Mouse (Mus musculus) heart, adult 11 months (tissue): Measurements from ENCODE around the gene Vav2.

Experiments
- DNase-seq: peaks from one replicate; pipeline ENCODE4 v3.0.0; 2022

Gene Vav2

GRCm38 (mm10) chr2:27248211-27248610 lies 178.6 kb downstream of the Vav2 start, which contains the start of gene Sardh:
Gene Sardh (minus strand): TSS chr2:27248337.
- peak; percentile 81 for DNase-seq

- DNase-seq: no peak
These were observed 179.4 kb downstream of the Vav2 start for GRCm38 (mm10) chr2:27247487-27247863.

- DNase-seq: peak; percentile 99
These were observed 179.9 kb downstream of the Vav2 start for GRCm38 (mm10) chr2:27246712-27247486.

- DNase-seq: no peak
These were observed 180.9 kb downstream of the Vav2 start for GRCm38 (mm10) chr2:27245947-27246346.

GRCm38 (mm10) chr2:27237342-27237741 lies 189.5 kb downstream of the Vav2 start:
- no peak for DNase-seq

- DNase-seq: no peak
These were observed 191.1 kb downstream of the Vav2 start for GRCm38 (mm10) chr2:27235729-27236128.

- peak; percentile 98 for DNase-seq
These were observed 194.5 kb downstream of the Vav2 start for GRCm38 (mm10) chr2:27232376-27232775.

GRCm38 (mm10) chr2:27229481-27230105 lies 197.2 kb downstream of the Vav2 start:
- DNase-seq: no peak

- DNase-seq: peak; percentile 80
These were observed 197.9 kb downstream of the Vav2 start for GRCm38 (mm10) chr2:27228809-27229480.

- no peak for DNase-seq
These were observed 200.3 kb downstream of the Vav2 start for GRCm38 (mm10) chr2:27226572-27226971.

GRCm38 (mm10) chr2:27223012-27223421 lies 203.8 kb downstream of the Vav2 start:
- no peak for DNase-seq

- DNase-seq: no peak
These were observed 208.3 kb downstream of the Vav2 start for GRCm38 (mm10) chr2:27218569-27218968.

- DNase-seq: peak; percentile 95
These were observed 208.7 kb downstream of the Vav2 start for GRCm38 (mm10) chr2:27218121-27218544.

- DNase-seq: no peak
These were observed 211.3 kb downstream of the Vav2 start for GRCm38 (mm10) chr2:27215537-27215936.
